Mouse (Mus musculus) frontal cortex, adult (tissue): ENCODE data around the gene Vmn1r199.

ENCODE experiments used
- ATAC-seq: cut with Nextera tagmentation; 2 replicates; pipeline ENCODE4 v1.9.2; 2017; ENCODE audit warnings: mild to moderate bottlenecking, moderate library complexity, mixed read lengths; ENCODE audit not compliant: low TSS enrichment

Gene Vmn1r199

DNA sequence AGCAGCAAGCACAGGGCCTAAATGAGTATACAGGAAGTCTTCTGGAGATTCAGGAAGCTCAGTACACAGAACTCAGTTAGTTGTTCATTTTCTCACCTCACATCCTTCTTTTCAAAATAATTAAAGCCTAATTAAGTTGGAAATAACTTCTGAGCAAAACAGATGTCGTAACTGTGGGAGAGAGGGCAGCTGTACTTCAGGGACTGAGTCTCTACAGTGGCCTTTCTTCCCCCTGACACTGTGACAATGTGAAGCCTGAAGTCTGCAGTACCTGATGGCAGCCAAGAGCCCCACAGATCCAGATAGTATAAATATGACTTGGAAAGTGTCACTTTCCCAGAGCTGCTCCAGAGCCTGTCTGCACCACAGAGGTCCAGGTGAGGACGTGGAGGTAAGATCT is at the start of gene Vmn1r199:
TSS of gene Vmn1r199 (plus strand) at position 301 of the 400 bp plus-strand sequence.
- ATAC-seq = no peak

DNA sequence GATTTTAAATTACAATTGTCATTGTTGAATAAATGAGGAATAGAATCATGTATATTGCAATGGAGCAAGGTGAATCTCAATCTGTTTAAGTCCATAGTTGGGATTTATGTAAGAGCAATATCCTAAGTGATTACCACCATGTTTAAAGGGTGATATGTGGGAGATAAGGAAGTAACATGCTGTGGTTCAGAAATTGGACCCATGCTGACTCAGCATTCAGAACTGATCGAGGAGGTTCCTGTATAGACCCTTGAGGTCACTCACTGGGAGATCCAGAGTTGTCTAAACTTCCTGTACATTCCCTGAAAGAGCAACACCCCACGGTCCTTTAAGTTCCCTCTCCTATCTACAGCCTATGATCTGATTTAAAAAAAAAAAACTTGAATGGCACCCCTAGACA is 46.3 kb upstream of the Vmn1r199 start:
- ATAC-seq = no peak

- ATAC-seq = peak; percentile 82
These were observed 44.1 kb upstream of the Vmn1r199 start for GRCm38 (mm10) chr13:22335565-22335964.

GRCm38 (mm10) chr13:22350064-22350463 is 29.6 kb upstream of the Vmn1r199 start, which contains the start of gene Vmn1r198:
Gene Vmn1r198, plus strand, starts transcription at chr13:22350364.
- no peak for ATAC-seq

DNA sequence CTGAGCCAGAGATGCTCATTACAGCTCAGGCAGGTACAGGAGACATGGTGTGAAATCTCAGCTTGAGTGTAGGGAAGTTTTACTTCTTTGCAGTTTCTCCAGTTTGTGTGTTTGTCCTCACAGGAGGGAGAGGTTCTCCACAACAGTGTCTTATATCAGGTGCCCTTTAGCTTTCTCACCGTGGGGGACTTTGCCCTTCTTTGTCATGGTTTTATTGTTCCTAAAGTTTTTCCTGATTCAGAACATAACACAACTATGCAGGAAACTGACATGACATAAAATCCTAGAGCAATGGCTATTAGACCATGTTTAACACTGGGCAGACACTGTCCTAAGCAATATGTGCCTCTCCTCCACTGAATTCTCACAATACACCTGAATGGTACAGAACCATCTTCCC is 28.8 kb upstream of the Vmn1r199 start:
- no peak for ATAC-seq

DNA sequence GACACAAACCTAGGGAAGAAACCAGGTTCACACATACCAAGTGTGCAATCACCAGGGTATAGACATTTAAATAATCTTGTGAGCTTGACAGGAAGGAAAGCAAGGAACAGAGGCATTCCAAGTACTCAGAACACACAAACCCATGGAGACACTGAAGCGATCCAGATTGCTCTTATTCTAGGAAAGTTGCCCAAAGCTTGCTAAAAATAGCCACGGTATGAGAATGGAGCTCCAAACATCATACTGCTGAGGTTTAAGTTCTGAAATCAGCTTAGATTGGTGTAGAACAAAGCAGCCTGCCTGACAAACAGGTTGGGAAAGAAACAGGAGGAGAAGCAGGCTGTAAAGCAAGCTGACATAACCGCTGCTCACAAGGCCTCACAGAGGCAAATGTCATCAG is 1.5 kb downstream of the Vmn1r199 start:
- ATAC-seq = peak; percentile 99

DNA sequence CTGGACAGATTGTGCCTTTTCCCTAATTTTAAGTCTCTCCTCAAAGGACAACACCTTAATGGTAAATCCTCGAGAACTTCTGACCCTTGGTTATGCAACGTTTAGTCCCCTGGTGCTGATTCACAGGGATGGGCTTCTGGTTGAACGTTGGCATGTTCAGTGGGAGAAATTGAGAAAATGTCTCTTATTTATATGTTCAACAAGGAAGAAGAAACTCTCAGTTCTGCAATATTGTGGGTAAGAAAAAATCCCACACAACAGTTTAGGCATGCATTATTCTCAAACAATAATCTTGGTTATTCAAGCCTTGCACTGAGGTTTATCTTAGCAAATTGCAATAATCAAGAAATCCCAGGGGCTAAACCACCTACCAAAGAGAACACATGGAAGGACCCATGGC is 3.8 kb downstream of the Vmn1r199 start:
- ATAC-seq = no peak

GRCm38 (mm10) chr13:22387050-22387449 is 7.4 kb downstream of the Vmn1r199 start:
- ATAC-seq = no peak

GRCm38 (mm10) chr13:22390073-22390472 is 10.5 kb downstream of the Vmn1r199 start, which contains the start of gene Vmn1r200:
Gene Vmn1r200, plus strand, starts transcription at chr13:22390373.
- no peak for ATAC-seq

- peak; percentile 73; the same call in 1 of the 2 replicates for ATAC-seq
These were observed 23.4 kb downstream of the Vmn1r199 start for GRCm38 (mm10) chr13:22402978-22403377.
